Mouse (Mus musculus) spleen, adult 2 months (tissue): Measurements from ENCODE around the gene Acadvl. TPM values are rescaled to one million over a fixed set of nuclear protein-coding genes. Genes with fewer than 3 reads are reported as not detected.

ENCODE experiments used
- DNase-seq, 2 experiments: peaks; one replicate each; pipeline versions ENCODE4 v3.0.0 to v3.0.0-alpha.2; 2012 to 2021; ENCODE audit warnings: low spot score in 2 of 2, low read depth in 1 of 2
- H3K27ac ChIP-seq: fragments of 200-500 bp; 2 replicates; pipeline ENCODE4 v1.5.1; 2012; ENCODE audit warnings: low read length, inconsistent platforms; ENCODE audit not compliant: insufficient read depth
- H3K27me3 ChIP-seq: fragments of 200-500 bp; 2 replicates; pipeline ENCODE4 v1.6.1; 2012; ENCODE audit warnings: mild to moderate bottlenecking, moderate library complexity, low read length, inconsistent platforms; ENCODE audit not compliant: control insufficient read depth, insufficient read depth
- H3K36me3 ChIP-seq: fragments of 200-500 bp; 2 replicates; pipeline ENCODE4 v1.6.1; 2012; ENCODE audit warnings: mild to moderate bottlenecking, low read length, inconsistent platforms; ENCODE audit not compliant: control insufficient read depth, insufficient read depth
- H3K4me1 ChIP-seq: fragments of 200-500 bp; 2 replicates; pipeline ENCODE4 v1.6.1; 2011; ENCODE audit warnings: inconsistent platforms; ENCODE audit not compliant: control insufficient read depth, insufficient read depth, insufficient read length
- H3K4me3 ChIP-seq: fragments of 200-500 bp; 2 replicates; pipeline ENCODE4 v1.5.1; 2011; ENCODE audit warnings: mild to moderate bottlenecking, inconsistent platforms; ENCODE audit not compliant: insufficient read depth, insufficient read length; ENCODE audit errors: extremely low read depth
- CTCF ChIP-seq: fragments of 200-500 bp; IDR thresholded peaks from 2 replicates; pipeline ENCODE4 v1.5.1; 2011; ENCODE audit warnings: mild to moderate bottlenecking, inconsistent platforms; ENCODE audit not compliant: insufficient read depth, insufficient read length, insufficient replicate concordance; ENCODE audit errors: extremely low read depth
- POLR2A ChIP-seq: fragments of 200-500 bp; IDR thresholded peaks from 2 replicates; pipeline ENCODE4 v1.6.1; 2011; ENCODE audit warnings: low read depth, low read length, inconsistent platforms
- WGBS: fragments of 180-500 bp; shearing (Covaris S2); methylation state at CpG from one replicate; pipeline ENCODE4 v1.1.7; 2018; 5-methylcytosine and 5-hydroxymethylcytosine counted together
- polyA plus RNA-seq: library from polyadenylated mRNA; depleted of rRNA; stranded (reverse); fragments of >200 nt; gene quantifications from 2 replicates; pipeline ENCODE4 v1.2.3, GENCODE M21; 2012

The Acadvl gene
- polyA plus RNA-seq, 1 experiment = 29.5 TPM

GRCm38 (mm10) chr11:69970222-69970621 is 45.0 kb downstream of the Acadvl start:
- no peak overlapping the region for H3K27ac ChIP-seq
- peaks cover 15% of the 10 kb centered on the region for H3K27me3 ChIP-seq
- H3K4me3 ChIP-seq = no peak overlapping the region
- H3K4me1 ChIP-seq = peaks cover 19% of the 10 kb centered on the region
- 62% methylated on average over 6 of the region's 6 CpGs for WGBS
- H3K36me3 ChIP-seq = peaks cover 11% of the 10 kb centered on the region
- DNase-seq = no peak
- TF ChIP-seq CTCF = no peak
- no peak for TF ChIP-seq POLR2A

GRCm38 (mm10) chr11:69968793-69969192 is 46.4 kb downstream of the Acadvl start:
- H3K4me3 ChIP-seq = no peak overlapping the region
- no peak for DNase-seq
- H3K27ac ChIP-seq = no peak overlapping the region
- TF ChIP-seq CTCF (no peak), POLR2A (no peak)
- WGBS = 86% methylated on average over 4 of the region's 4 CpGs
- H3K36me3 ChIP-seq = peaks cover 4% of the 10 kb centered on the region; the same call in 1 of the 2 replicates
- peaks cover 23% of the 10 kb centered on the region for H3K27me3 ChIP-seq
- H3K4me1 ChIP-seq = peaks cover 19% of the 10 kb centered on the region

GRCm38 (mm10) chr11:69966860-69967517 is 48.2 kb downstream of the Acadvl start:
- Histone ChIP-seq H3K4me1 (peaks cover 19% of the 10 kb centered on the region), H3K27ac (no peak overlapping the region), H3K27me3 (peaks cover 23% of the 10 kb centered on the region), H3K4me3 (peak overlapping the region; percentile 41; the same call in 1 of the 2 replicates), H3K36me3 (peaks cover 3% of the 10 kb centered on the region; the same call in 1 of the 2 replicates)
- 46% methylated on average over 17 of the region's 17 CpGs for WGBS
- no peak for TF ChIP-seq CTCF
- no peak for TF ChIP-seq POLR2A
- no peak for DNase-seq

GRCm38 (mm10) chr11:69966006-69966859 is 49.0 kb downstream of the Acadvl start:
- 5% methylated on average over 54 of the region's 59 CpGs for WGBS
- DNase-seq = no peak

GRCm38 (mm10) chr11:69965271-69966005 is 49.8 kb downstream of the Acadvl start:
- peaks cover 16% of the 10 kb centered on the region for H3K4me1 ChIP-seq
- 9% methylated on average over 49 of the region's 49 CpGs for WGBS
- TF ChIP-seq POLR2A (no peak), CTCF (no peak)
- DNase-seq = no peak
- peaks cover 23% of the 10 kb centered on the region for H3K27me3 ChIP-seq
- peaks cover 1% of the 10 kb centered on the region; the same call in 1 of the 2 replicates for H3K36me3 ChIP-seq
- H3K27ac ChIP-seq = no peak overlapping the region
- no peak overlapping the region; the same call in 1 of the 2 replicates for H3K4me3 ChIP-seq

More at GRCm38 (mm10) chr11:69966006-69966859, 49.0 kb downstream of the Acadvl start:
- TF ChIP-seq POLR2A (no peak), CTCF (no peak)
- Histone ChIP-seq H3K36me3 (peaks cover 1% of the 10 kb centered on the region; the same call in 1 of the 2 replicates), H3K4me1 (peaks cover 19% of the 10 kb centered on the region), H3K27ac (no peak overlapping the region), H3K4me3 (peak overlapping the region; percentile 41; the same call in 1 of the 2 replicates), H3K27me3 (peaks cover 23% of the 10 kb centered on the region)

- TF ChIP-seq CTCF (no peak), POLR2A (no peak)
- H3K36me3 ChIP-seq = peaks cover 1% of the 10 kb centered on the region; the same call in 1 of the 2 replicates
- peaks cover 15% of the 10 kb centered on the region for H3K4me1 ChIP-seq
- DNase-seq = no peak
- no peak within 1 kb of the TSS for H3K27ac ChIP-seq
- H3K4me3 ChIP-seq = no peak within 1 kb of the TSS
- H3K27me3 ChIP-seq = peaks cover 23% of the 10 kb centered on the region
- WGBS = 35% methylated on average over 24 of the region's 24 CpGs
Measured at GRCm38 (mm10) chr11:69964650-69965270, 50.5 kb downstream of the Acadvl start, which contains the start of gene Cldn7. Gene Cldn7, plus strand, starts transcription at chr11:69964779.
